Mouse (Mus musculus): ENCODE results near the gene Rbms3.

Rbms3 gene

DNA sequence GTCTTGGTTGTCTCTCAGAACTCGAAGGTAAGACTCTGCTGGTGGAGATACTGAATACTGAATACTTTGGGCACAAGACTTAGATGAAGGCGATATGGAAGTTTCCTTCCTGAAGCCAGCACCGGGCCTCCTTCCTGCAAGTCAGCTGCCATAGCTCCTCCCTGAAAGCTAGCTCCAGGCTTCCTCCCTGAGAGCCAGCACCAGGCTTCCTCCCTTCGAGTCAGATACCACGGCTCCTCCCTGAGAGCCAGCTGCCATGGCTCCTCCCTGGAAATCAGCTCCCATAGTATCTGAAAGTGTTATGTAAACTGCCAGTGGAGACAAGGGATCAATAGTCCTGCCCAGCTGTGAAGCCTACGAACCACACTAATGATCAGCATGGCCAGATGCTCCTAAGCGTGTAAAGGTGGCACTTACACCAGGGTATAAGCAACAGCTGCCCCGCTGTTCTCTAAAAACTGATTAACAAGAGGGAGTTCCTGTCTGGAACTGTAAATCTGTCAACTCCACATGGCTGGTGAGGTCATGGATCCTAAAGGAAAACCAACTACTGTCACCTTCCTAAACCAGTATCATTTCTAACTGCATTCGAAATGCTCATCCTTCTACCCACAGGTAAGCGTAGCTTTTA lies 867.2 kb downstream of the Rbms3 start:
- DNase-seq (ENCODE audit: low spot score in 2 of 2): no peak

DNA sequence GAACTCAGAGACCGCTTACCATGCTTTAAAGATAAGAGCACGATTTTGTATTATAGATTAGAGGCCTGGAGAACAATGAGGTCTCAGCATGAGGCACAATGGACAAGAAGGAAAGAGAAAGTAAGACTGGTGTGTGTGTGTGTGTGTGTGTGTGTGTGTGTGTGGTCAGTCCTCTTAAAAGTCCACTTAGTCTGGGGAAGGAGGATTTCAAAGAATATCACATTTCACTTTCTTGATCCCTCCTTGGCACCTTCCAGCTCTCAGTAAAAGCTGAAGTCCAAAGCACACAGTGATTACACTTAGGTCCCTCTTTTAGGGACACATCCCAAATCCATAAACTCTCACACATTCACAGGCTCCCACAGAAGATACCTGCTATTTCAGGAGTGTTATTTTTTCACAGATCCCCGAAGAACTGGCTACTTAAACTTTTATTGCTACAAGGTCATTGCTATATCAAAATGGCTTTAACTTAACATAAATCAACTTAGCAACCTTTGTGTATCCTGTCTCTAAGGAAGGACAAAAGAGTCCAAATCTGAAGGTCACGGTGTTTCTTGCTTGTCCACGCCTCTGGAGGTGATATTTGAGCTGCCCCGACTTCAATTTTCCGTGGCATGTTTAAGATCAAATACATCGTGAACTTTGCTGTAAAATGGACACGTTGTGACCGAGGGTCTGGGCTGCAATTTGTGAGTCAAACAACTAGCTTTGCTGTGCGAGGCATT lies 880.7 kb downstream of the Rbms3 start:
- no peak for DNase-seq (ENCODE audit: low spot score in 2 of 2)

DNA sequence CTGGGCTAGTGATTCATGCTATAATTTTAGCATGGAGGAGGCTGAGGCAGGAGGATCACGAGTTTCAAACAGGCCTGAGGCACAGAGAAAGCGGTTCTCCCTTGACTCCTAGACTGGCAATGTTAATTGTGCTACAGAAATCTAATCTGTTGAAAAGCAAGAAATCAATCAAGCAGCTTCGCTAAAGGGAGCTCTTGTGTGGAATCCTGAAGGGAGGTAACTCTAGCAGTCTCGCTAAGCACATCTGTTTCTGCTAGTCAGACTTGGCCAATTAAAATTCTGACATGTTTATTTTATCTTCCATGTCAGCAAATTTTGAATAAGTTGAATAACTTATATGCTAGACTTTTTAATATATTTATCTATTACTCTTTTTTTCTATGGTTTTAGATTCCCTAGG lies 881.4 kb downstream of the Rbms3 start:
- no peak for DNase-seq (ENCODE audit: low spot score in 2 of 2)

DNA sequence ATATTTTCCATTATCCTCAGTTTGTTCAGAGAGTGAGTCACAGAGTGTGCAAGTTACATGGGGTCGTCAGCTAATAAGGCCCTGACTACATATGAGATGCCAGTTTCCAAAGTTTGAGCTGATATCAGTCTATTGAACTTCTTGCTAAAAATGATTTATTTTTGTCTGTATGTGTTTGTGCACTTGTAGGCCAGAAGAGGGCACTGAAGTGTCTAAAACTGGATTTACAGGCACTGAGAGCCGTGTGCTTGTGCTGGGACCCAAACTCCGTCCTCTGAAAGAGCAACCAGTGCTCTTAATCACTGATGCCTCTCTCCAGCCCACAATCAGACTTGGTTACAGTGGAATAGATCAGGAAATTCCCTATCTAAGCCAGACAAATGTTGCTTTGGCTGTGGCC lies 882.8 kb downstream of the Rbms3 start:
- DNase-seq (ENCODE audit: low spot score in 2 of 2): no peak

DNA sequence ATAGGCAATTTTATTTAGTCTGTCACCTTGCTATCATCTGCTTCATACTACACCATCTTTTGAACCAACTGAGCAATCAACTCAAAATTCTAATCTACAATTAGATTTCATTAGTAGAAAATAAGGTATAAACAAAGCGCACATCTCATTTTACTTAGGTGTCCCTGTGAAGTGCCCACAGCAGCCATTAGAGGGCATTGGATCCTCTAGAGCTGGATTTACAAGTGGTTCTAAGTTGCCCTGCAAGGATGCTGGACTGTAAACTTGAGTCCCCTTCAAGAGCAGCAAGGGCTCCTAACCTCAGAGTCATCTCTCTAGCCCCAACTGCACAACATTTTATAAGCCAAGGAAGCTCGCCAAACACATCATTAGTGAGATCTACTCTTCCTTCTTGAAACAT lies 891.9 kb downstream of the Rbms3 start:
- DNase-seq (ENCODE audit: low spot score in 2 of 2): no peak

GRCm38 (mm10) chr9:116729172-116729571 lies 900.5 kb downstream of the Rbms3 start:
- DNase-seq (ENCODE audit: low spot score in 2 of 2): no peak

- no peak for DNase-seq (ENCODE audit: low spot score in 2 of 2)
Measured at GRCm38 (mm10) chr9:116728655-116729054, 901.1 kb downstream of the Rbms3 start.

DNA sequence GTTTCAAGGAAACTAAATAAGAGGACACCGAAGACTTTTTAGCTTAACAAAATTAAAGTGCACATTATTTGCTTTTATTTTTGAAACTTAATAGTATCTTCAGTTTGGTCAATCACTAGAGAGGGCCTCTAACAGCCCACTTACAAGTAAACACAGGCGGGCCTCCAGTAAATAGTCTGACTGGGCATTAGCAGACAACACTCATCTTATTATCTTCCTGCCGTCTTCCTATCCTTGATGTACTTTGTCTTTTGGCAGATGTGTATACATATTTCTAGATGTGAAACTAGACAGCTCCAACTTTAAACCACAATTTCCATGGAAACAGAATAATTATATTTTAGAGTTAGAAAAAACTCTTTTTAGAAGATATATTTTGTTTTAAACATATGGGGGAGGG lies 901.6 kb downstream of the Rbms3 start:
- no peak for DNase-seq (ENCODE audit: low spot score in 2 of 2)

GRCm38 (mm10) chr9:116724581-116724980 lies 905.1 kb downstream of the Rbms3 start:
- DNase-seq (ENCODE audit: low spot score in 2 of 2): no peak

- no peak for DNase-seq (ENCODE audit: low spot score in 2 of 2)
Measured at GRCm38 (mm10) chr9:116703119-116703518, 926.6 kb downstream of the Rbms3 start.

GRCm38 (mm10) chr9:116702611-116703010 lies 927.1 kb downstream of the Rbms3 start:
- DNase-seq (ENCODE audit: low spot score in 2 of 2): no peak

DNA sequence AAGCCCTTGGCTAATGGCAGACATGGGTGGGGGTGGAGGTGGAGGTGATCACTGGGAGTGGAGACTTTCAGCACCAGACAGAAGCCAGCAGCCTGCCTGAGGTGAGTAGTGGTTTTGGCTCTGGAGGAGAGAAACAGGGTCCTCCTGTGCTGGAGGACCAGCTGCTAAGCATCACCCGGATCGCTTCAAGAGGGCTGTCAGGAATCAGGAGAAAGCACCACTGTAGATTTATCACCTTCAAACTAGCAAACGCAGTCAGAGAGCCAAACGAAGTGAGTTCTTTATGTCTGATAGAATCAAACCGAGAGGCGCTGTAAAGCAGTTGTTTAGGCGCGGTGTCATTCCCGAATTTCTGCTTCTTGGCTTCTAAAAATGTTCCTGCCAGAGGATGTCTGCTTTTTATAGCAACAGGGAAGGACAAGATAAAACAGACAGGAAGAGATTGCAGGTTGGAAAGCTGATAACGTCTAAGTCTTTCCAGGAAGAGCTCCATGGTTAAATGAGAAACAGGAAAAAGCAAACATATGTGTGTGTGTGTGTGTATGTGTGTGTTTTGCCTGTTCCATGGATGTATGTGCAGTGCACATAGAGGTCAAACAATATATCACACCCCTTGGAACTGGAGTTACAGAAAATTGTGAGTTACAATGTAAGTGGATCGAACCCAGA lies 928.1 kb downstream of the Rbms3 start:
- no peak for DNase-seq (ENCODE audit: low spot score in 2 of 2)

DNA sequence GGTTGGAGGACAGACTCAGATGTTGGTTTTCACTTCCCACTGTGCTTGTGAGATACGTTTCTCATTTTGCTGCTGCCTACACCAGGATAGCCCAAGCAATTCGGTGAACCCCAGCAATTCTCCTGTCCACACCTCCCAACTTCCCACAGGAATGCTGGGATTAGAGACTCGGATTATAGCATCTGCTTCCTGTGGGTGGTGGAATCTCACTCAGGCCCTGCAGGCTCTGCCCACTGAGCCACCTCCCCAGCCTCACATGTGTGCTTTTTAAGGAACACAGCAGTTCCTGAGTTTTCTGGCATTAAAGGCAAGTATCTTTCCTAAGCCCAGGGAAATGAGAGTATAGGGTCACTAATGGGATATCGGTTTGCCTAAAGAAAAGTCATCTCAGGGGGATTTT lies 941.1 kb downstream of the Rbms3 start:
- DNase-seq (ENCODE audit: low spot score in 2 of 2): no peak

DNA sequence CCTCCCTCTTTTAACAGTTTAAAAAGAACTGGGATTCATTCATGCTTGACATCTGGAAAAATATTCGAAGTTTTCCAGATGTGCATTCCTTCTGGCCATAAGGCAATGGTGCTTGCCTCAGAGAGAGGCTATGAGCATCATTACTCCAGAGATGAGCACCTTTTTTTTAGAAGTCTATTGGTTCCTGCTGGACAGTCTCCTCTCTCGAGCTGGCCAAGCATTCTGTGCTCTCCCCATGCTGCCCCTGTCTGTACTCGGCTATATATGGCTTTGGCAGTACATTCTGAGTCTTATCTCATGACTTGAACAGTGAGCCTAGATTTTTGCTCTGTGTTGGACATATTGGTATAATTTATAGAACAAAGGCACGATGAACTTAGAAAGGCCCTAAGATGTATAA lies 952.6 kb downstream of the Rbms3 start:
- DNase-seq (ENCODE audit: low spot score in 2 of 2): no peak

DNA sequence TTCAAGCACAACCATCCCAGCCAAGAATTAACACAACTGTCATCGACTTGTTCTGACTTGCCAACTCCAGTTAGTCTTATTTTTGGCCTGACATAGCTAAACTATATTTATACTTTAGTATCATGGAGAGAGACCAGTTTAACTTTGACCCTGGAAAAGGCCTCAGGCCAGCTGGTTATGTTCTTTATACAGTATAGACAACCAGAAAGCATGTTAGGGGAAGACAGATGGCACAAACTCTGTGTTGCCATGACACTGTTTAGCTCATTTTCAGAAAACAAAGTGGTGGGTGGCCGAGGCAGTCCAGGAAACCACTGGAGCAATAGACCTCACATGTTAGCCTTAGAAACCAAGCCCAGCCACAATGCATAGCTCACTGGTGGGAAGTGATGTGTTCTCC lies 953.3 kb downstream of the Rbms3 start:
- no peak for DNase-seq (ENCODE audit: low spot score in 2 of 2)

DNA sequence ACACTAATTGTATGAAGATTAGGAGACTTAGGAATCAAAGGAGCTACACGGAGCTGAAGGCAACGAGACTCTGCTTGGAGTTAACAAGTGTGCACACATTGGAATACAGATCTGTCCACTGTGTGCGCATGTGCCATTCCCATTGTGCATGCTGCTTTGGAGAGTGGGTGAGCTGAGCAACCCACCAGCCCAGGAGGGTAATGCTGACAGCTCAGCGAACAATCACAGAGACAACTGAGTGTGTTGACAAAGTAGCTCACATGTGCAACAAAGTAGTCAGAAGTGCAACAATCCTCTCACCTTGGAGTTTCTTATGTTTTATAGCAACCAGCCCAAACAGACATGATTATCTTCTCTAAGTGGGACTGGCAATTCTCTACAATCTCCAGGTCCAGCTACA lies 955.5 kb downstream of the Rbms3 start:
- DNase-seq (ENCODE audit: low spot score in 2 of 2): no peak

- DNase-seq (ENCODE audit: low spot score in 2 of 2): no peak
Measured at GRCm38 (mm10) chr9:116661026-116661425, 968.7 kb downstream of the Rbms3 start.

GRCm38 (mm10) chr9:116659936-116660335 lies 969.8 kb downstream of the Rbms3 start:
- no peak for DNase-seq (ENCODE audit: low spot score in 2 of 2)

DNA sequence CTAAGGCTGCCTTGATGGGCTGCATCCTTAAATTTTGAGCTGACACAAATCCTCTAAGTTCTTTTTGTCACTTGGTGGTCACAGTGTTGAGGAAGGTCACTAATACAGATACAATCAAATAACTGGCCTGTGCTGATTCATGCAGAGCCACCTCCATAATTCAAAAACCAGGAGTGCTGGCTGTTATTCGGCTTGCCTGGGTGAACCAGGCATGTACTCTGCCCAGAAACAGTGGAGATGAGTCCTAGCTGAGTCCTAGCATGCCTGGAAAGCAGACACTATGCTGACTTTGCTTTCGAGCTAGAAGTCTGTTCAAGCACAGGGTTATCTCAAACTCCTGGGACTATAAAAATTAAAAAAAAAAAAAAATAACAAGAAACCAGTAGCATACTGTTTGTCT lies 972.6 kb downstream of the Rbms3 start:
- no peak for DNase-seq (ENCODE audit: low spot score in 2 of 2)

GRCm38 (mm10) chr9:116651414-116651813 lies 978.3 kb downstream of the Rbms3 start:
- DNase-seq (ENCODE audit: low spot score in 2 of 2): no peak

- DNase-seq (ENCODE audit: low spot score in 2 of 2): no peak
Measured at GRCm38 (mm10) chr9:116649955-116650354, 979.8 kb downstream of the Rbms3 start.

DNA sequence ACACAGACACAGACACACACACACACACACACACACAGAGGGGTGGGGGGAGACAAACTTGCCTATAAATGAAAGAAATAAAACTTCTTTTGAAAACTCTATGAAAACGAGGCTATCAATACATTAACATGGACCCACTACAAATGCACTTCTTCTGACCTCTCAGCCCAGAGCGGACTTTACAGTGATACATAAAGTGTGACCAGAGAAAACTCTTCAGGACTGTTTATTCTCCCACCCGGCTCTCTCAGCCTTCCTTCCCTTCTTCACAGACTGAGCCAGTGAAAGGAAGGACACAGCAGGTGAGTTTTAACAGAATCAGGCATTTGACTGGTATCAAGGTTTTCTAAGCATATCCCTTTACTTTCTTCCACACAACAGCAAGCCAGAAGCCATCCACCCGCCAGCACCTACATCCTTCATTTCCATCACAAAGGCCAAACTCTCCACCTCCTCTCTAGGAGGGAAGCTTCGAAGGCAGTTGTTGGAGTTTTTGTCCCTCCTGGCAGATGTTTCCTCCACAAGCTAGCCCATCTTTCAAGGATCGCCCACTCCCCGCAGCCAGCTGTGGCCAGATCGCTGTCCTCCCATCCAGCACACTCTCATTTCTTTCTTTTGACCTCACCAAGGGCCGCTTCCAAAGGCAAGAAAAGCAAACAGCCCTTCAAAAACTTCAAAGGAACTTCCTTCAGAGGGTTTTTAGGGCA lies 980.5 kb downstream of the Rbms3 start:
- DNase-seq (ENCODE audit: low spot score in 2 of 2): no peak

DNA sequence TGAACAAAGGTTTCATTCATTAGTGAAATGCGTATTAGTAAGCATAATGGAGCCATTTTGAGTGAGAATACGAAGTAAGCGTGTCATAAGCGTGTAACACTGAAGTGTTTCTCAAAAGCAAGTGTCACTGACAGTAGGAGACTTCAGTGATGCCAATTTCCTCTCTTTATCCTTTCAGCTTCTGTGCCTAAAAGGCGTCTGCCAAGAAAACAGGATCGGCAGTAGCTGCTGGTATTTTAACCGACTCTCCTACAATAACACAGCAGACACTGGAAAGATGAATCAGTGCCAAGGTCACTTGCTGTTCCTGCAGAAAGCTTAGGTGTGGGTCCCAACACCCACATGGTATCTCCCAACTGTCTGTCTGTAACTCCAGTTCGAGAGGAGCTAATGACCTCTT lies 985.1 kb downstream of the Rbms3 start:
- DNase-seq (ENCODE audit: low spot score in 2 of 2): no peak

Measured in spleen, postnatal 10 days (tissue).